Mouse (Mus musculus): Measurements from ENCODE around the gene Tpd52l1. TPM values are rescaled to one million over a fixed set of nuclear protein-coding genes. Genes with fewer than 3 reads are reported as not detected.

The Tpd52l1 gene
- total RNA-seq, 2 experiments from 2014 or later, result 7.6 to 9.8 TPM

DNA sequence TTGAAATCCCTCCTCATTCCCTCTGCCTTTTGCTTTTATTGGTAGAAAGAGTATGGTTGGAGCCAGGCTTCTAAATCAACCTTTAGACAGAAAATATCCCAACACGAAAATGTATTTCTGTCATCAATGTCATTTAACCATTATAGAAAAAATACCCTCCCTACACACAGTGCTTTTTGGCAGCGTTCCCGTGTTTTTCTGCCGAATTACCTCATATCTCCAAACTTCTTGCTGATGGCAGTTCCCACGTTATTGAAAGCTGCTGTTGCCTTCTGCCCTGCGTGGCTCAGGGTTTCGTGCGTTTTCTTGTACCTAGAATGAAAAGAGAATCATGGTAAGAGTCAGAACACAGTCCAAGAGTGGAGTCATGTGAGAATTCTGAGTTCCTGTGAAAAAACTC is 99.4 kb downstream of the Tpd52l1 start:
- DNase-seq, result no peak

DNA sequence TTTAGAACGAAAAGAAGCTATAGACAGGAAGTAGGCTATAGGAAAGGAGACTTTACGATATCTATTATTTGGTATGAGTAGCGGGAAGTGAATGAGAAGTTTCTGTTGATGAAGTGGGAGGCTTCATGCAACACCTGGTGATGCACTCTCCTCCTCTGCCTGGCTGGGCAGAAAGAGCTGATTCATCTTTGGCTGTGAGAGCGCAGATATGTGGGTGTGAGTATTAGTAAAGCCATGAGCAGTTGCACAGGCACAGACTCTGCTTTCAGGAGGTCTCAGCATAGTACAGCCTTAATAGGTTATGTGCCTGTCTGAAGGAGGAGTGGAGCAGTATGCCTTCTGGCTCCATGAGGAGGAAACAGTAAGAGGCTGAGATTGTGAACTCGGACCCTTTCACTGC is 109.3 kb downstream of the Tpd52l1 start:
- DNase-seq, result no peak

DNA sequence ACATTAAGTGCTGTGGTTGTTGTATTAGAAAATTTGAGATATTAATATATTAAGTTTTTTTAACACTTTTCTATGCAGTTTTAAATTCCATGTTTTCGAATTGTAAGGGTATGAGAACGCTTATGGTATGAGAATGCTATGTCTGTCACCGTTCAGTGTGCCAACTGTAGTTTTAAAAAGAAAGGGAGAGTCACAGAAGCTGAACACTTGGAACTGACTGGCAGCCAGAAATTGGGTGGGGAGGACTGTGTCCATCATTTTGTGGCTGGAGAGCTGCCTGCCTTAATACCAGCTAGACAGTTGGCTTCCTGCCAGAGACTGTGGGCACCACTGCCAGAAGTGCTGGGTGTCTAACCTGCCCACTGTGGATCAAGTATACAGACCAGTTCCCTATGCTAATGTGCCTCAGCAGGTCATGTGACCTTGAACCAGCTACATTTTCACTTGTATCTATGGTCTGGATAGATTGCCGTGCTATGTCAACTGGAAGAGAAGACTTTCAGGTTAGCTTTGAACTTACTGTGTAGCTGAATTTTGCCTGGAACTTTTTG is 114.5 kb downstream of the Tpd52l1 start:
- peak; percentile 4 to 19 for DNase-seq

DNA sequence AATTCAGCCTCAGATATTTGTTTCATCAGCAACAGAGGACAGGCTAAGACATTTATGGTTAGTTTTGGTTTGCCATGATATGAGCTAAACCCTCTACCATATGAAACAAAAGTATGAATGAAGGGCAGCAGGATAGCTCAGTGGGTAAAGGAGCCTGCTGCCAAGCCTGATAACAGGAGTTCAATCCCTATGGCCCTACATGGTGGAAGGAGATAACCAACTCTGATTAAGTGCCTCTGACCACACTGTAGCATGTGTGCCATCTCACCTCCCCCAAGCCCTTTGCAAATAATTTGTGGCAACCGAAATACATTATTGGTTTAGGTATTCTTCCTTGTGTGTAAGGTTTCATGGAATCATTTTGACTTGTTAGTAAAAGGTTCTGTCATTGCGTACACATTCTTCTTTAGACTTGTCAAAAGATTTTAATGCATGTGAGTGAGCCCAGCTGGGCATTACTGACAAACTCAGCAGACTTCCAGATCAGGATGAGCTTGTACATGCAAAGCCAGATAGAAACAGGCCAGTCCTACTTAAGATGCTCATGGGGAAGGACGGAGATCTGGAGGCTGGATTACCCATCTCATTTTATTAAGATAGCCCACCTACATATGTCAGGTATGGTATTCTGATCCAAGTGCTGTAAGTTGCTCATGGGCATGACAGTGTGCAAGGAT is 115.3 kb downstream of the Tpd52l1 start:
- DNase-seq, result no peak

DNA sequence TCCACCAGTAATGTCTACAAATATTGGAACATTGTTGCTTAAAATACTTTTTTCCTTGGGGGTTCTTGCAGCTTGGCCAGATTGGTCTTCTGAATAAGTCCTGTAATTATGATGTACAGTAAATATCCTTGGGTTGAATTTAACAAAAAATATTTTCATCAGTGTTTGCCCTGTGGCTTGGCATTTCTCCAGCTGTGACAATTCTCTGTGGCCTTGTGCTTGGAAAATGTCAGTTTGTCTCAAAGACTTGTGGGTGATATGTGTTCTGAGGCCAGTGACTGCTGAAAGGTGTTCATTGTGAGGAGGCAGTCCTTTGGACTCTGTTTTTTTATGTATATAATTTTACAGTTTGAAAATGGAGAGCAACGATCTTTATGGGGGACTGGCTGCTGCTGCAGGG is 116.3 kb downstream of the Tpd52l1 start:
- no peak for DNase-seq

DNA sequence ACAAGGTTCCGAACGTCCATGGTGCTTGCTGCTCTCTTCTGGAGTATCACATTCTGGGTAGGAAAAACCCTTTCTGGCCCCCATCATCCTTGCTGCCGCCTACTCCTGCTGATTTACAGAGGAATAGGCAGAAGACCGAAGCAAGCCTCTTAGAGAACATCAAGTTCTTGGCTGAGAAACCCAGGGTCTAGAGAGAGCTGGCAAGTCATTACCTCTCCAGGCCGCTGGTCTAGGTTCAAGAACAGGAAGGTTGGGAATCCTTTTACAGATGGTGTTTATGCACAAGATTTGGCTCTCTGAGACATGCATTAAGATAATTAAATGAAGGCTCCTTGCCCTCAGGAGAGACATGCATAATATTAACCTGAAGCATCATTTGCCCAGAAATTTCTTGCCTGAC is 127.3 kb downstream of the Tpd52l1 start:
- DNase-seq, result peak in 1 of 2 experiments; percentile 2

DNA sequence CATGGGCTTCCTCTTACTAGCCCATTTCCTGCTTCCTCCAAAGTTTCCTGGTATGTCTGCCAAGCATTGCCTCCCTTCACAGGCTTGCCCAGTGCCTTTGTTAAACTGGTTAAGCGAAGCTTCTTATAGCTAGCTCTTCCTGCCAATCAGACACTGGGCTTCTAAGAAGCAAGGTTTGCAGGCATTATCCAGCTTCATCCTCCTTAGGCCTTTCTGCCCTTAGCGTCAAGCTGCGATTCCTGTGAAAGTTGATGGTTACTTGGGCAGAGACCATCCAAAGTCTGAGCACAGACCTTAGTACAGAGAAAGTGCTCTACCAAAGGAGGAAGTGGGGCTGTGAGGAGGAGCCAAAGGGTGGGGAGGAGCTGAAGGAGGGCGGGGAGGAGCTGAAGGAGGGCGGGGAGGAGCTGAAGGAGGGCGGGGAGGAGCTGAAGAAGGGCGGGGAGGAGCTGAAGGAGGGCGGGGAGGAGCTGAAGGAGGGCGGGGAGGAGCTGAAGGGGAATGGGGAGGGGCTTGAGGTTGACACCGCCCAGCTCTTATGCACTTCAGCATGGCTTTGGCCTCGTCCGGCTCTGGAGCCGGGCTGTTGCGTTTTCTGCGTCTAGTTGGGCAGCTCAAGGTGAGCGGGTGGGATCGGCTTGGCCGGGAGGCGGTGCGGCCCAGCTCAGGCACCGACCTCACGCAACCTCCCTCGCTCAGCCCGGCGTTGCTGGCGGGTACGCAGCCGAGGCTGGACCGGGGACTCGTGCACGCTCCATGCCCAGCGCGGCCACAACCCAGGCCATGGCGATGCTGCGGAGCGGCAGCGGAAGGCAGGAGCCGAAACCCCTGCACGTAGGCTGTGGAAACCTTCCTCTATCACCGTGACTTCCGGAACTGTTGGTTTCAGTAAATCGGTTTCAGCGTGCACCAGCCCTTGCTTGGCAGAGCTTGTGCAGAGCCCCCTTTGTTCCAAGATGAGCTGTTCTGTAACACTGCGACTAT is 132.6 kb downstream of the Tpd52l1 start, which contains the start of gene Hddc2:
Gene Hddc2 (plus strand): TSS at position 519 of the 984 bp plus-strand sequence.
- DNase-seq, result peak; percentile 77 to 79

DNA sequence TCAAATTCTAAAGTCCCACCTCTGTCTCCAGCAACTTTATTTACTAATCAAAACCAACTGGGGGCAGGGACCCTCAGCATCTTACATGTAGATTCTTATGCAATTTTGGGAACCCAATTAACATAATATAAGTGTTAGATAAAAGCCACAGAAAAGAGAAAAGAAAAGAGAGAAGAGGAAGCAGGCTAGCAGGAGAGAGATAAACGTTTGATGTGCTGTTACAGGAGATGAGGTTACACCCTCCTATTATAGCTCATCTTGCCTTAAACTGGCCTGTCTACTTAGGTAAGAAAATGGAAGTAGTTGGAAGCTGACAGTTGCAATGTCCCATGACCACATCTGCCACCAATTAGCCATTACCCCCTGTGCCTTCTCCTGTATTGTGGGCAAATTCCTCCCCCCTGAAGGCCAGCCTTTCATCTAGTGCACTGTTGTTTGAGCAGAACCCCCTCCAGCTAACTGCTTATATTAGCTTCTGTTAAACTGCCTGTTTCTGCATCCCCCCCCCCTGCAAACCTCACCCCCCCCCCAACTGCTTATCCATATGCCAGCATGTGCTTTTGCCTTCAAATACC is 138.6 kb downstream of the Tpd52l1 start:
- DNase-seq, result no peak

DNA sequence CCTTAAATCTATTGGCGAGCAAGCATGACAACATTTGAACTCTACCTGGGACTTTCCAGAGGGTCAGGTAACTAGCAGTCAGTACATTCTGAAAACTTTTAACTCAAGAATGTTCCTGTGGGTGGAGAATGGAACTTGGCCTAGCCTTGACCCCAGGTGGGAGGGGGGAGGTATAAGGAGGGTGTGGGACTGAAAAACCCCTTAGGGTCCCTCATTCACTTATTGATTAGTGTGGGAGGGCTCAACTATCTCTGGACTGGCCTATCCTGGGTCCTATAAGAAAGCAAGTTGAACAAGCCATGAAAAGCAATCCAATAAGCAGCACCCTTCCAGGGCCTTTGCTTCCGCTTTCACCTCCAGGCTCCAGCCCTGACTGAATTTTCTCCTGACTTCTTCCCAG is 142.3 kb downstream of the Tpd52l1 start:
- DNase-seq, result no peak

DNA sequence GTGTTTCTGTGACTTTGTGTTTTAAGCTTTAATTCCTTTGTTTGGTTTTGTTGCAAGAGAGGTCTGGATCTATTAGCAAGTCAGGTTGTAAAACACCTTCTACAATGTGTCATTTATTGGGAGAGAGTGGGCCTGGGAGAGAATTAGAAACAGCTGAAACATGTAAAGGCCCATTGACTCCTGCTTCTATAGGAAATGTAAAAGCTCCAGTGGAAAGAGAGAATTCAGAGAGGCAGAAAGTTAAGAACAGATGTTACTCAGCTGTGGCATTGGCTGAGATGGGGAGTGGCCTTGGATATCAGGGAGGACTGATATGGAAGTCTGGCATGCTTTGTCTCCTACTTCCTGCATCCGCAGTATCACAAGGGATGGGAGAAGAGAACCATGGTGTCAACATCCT is 145.5 kb downstream of the Tpd52l1 start:
- DNase-seq, result no peak

DNA sequence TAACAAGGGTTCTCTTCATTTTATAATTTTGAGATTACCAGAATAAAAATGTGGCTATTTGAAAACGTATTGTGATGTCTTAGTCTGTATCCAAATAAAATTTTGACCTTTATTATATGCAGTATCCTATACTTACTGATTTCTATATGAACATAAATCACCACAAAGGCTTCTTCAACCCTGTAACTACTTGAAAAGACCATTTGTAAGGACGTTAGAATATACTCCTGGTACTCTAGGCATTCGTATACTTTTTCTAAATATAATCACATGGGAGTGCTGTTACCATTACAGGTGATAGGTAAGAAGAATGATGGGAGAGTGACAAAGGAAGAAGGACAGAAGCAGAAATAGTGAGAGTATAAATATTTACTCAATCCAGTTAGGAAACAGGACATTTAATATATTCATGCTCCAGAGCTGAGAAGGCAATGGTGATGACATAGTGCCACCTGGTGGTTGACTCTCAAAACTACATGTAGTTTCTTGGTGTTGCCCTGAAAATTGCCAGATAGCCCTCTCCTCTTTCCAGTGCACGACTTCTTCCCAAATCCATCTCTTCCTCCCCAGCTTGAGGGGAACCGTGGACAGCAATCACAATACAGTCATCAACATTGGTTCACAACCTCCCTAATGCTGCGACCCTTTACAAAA is 146.7 kb downstream of the Tpd52l1 start:
- DNase-seq, result peak; percentile 41 to 72

DNA sequence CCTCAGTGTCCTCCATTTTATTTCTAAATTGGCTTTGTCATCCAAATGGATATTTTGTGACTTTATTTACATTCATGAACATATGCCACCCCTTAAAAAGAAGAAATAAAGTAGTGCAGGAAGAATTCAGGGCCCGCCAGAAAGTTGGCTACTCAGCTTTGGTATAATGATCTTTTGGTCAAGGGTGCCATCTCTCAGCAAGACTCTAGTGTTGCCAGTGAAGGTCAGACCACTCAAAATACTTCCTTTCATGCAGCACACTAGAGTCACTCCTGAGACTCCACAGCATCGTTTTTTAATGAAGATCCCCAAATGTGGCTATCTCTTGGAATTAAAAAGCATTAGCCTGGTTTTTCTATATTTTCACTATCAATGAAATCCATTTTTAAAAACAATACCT is 147.5 kb downstream of the Tpd52l1 start:
- no peak for DNase-seq

DNA sequence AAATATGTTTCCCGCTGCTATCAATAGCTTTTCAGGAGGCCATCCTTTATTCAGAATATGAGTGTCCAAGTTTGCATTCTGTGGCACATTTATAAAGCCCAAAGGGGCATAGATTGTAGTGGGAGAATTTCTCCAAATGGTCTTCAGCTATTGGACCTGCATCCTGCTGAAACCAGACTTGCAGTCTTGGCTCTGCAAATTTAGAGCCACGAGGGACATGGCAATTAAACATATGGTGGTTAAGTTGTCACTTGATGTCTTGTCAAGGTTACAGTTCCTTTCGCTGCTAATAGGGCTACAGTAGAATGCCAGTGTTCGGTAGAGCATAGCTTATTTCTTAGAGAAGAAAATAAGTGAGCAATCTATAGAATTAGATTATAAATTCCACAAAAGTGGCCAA is 148.7 kb downstream of the Tpd52l1 start:
- no peak for DNase-seq

DNA sequence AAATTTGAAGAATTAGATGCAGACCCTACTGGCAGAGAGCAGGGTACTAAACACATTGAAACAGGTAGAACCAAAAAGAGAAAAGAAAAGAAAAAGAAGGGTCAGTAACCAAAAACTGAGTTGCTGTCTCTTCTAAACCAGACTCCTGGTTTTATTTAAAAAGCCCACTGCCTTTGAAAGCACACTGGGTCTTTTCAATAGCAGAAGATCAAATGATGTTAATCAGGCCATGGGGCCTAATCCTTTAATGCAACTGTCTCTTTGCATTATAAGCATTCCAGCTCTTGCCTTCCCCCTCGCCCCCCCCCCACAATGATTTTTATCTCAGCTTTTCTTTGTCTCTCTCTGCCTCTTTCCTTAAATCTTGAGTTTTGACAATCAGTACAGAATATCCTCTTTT is 149.3 kb downstream of the Tpd52l1 start:
- no peak for DNase-seq

DNA sequence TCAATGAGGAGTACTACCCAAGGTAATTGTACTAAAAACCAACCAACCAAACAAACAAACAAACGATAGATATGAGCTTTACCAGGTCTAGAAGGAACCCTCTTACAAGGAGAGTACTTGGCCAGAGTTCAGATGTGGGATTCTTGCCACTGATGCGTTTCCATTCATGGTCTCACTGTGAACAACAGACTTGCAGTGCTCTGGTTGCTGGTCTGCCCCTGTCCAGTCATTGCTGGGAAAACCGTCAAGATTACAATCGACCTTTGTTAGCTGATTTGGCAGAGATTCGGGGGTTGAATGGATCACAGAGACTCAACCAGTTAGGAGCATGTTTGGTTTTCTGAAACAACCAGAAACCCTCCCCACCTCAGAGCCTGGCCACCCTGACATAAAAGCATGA is 150.1 kb downstream of the Tpd52l1 start:
- DNase-seq, result no peak

DNA sequence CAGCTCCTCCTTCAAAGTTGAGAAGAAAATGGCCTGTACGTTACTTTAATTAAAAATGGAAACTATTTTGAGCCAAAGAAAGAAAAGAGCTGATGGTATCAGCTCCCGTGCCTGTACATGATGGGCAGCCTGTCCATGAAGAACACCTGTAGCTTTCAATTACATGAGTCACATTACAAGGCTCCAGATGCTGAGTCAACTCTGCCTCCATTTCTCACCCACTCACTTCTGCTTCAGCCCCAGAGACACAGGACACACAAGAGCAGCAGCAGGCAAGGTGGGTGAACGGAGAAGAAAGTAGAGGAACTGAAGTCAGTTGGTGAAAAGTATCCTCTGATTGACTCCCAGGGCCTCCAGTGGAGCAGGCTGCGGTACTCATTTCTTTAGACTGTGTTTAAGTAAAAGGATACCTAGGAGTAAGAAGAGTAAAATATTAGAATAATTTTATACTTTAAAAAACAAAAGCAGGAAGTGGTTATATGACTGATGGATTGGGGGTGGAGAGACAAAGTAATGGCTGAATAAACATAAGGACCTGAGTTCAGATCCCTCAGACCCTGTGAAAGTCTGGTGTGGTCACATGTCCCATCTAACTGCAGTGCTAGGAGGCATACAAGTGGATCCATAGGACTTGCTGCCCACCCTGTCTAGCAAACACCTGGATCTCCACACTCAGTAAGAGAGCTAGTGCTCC is 156.9 kb downstream of the Tpd52l1 start:
- DNase-seq, result no peak

DNA sequence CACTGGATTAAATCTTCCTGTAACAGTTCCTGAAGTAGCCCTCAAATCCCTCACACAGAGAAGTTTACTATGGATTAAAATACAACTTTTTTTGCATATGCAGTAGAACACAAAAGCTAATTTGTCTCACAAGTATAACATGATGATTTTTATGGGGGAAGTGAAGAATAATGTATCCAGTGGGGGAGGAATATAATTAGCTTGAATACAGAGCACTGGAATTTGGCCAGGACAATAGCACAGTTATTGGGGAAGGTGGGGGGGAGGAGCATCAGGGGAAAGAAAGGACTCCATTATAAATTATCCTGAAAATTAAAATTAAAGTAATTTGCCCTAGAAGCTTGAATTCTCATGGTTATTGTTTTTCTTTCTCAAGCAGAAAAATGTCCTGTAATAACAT is 158.0 kb downstream of the Tpd52l1 start:
- no peak for DNase-seq
